Mouse (Mus musculus): Measurements from ENCODE around the gene Casd1. TPM values are rescaled to one million over a fixed set of nuclear protein-coding genes. Genes with fewer than 3 reads are reported as not detected.

Gene Casd1
- total RNA-seq, 1 experiment from 2014 or later, result 41.9 TPM

Other genes starting within 250 kb of the Casd1 start
- gene Col1a2, start 96.0 kb upstream of the Casd1 start, total RNA-seq (2021), result 92.1 and 93.5 TPM in 2 replicates
- 59.7 and 65.7 TPM in 2 replicates for gene Sgce, start 146.4 kb downstream of the Casd1 start, total RNA-seq (2021)
- 386 and 540 TPM in 2 replicates for gene Peg10, start 146.5 kb downstream of the Casd1 start, total RNA-seq (2021)

Measured in adrenal gland, postnatal 25 days (tissue).